Mouse (Mus musculus) adrenal gland, postnatal 4 days (tissue): Measurements from ENCODE around the gene Dlgap1. TPM values are rescaled to one million over a fixed set of nuclear protein-coding genes. Genes with fewer than 3 reads are reported as not detected.

Experiments
- DNase-seq, 2 experiments: peaks; one replicate each; pipeline ENCODE4 v3.0.0; 2021 to 2022; ENCODE audit warnings: low spot score in 2 of 2, mixed read lengths in 2 of 2
- total RNA-seq, 2 experiments: library from RNA; stranded (reverse); gene quantifications; 2 replicates each; pipeline ENCODE4 v1.2.3; 2021

The Dlgap1 gene
- total RNA-seq, 2 experiments from 2014 or later: 41.0 to 41.5 TPM

DNA sequence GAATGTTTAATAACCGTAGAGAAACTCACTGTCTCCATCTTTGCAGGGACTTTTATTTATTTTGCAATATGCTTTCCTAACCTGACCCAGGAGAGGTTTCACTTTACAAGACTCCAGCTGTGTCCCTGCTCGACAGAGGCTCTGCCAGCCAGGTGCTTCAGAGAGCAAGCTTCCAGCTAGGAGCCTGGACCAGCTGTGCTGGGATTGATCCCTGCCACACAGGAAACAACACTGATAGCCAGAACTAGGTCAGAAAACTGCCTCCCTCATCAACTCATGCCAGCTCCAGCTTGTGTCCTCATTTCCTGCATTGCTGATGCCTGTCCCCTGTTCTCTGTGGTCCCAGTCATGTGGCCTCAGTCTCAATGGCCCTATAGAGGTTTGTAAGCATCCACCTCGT lies 365.3 kb downstream of the Dlgap1 start:
- DNase-seq: no peak

DNA sequence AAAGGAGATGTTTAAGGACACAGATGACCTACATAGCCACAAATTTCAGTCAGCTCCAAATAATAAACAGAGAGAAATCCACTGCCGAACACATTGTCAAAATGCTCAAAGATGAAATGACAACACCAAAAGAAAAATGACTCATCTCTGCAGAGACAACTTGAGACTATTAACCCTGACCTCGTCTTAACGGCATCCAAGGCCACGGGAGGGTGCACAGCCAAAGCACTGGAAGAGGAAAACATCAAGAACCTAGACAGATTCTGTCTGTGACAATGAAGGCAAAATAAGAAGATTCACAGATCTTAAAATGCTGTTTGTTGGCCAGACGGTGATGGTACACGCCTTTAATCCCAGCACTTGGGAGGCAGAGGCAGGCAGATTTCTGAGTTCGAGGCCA lies 370.9 kb downstream of the Dlgap1 start:
- DNase-seq: no peak

DNA sequence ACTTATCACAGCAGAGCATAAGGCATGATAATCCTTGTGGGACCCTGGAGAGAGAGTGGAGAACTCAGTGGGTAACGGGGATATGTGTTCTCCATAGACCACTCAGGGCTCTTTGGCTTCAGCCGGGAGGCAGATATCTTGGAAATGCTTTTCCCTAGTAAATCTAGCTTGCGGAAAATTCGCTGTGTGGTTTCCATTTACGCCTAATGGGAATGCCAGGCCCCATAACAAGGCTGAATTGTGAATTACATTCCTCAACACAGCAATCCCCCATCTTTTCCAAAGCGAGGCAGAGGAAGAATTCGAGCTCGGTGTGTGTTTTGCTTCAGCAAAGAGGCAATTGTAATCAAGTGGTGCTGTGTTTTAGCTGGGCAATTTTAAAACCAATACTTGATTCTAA lies 372.4 kb downstream of the Dlgap1 start:
- no peak for DNase-seq

DNA sequence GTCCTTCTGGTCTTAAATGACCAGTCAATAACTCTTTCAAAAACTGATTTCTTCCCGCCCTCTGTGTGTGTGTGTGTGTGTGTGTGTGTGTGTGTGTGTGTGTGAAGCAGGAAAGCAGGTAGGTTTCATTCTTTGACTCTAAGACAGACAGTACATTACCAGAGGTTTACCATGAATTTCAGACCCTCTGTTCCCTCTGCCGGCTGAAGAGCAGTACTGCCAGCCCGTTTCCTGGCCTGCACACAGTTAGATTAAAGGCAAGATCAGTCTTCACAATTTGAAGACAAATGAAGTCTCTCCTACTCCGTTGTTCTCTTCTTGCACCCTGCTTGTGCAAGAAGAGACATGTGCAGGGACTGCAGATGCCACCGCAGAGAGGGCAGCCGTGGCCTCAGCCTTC lies 373.0 kb downstream of the Dlgap1 start:
- DNase-seq: no peak

DNA sequence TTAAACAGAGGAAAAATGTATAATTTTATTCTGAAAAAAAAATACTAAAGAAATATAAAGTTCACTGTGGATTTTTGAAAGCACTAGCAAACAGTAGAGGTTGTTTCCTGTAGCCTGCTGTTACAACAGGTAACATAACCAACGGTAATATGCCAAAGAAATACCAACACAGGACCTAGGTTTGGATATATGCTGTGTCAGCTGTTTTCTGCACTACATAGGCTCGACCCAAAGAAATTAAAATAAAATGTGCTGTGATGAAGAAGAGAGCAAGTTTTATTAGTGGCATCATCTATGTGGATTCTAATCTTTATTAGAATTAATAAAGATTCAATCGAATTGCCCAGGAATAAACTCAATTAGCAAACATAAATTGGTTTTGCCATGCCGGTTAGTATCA lies 378.5 kb downstream of the Dlgap1 start:
- no peak for DNase-seq

DNA sequence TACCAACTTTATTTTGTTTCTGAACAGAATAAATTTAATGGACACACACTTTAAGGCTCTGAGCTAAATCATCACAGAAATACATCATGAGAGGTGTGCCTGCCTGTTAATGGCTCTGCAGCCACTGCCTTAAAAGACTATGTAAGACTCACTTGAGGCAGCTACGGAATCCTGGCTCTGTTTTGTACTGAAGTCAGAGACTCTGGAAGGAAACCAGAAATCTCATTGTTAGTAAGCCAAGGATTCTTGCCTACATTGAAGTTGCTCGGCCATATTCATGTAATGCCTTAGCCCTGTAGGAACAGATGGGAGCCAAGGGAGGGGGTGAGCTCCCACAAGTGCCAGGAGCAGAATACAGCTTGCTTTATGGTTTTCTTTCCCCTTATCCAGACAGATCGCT lies 394.7 kb downstream of the Dlgap1 start:
- no peak for DNase-seq

DNA sequence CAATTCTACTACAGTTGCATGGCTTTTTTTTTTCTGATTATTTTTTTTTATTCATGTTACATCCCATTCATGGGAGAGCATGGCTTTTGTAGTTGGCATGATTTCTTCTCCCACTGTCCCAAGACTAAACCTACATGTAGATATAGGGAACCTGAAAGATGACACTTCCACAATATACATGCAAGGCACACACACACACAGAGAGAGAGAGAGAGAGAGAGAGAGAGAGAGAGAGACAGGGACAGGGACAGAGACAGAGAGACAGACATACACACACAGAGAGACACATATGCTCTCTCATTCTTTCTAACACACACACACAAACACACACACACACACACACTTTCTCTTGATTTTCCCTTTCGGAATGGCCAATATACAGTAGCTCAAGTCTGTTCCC lies 395.1 kb downstream of the Dlgap1 start:
- DNase-seq: no peak

DNA sequence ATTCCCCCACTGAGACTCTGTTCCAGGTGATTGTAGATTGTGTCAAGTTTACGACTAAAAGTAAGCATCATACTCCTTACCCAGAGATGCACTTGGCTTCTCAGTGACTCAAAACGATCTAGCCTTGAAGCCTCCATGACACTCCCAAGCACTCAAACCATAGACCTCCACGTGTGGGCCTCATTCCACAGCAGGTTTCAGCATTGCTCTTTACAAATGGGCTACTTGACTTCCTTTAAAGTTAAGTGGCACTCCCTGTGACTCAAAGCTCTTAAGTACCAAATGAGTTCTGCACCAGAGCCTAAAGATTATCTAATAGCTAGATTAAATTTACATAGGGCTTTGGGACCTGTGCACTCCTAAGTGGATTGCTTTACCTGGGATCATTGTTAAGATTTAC lies 400.3 kb downstream of the Dlgap1 start:
- DNase-seq: no peak

DNA sequence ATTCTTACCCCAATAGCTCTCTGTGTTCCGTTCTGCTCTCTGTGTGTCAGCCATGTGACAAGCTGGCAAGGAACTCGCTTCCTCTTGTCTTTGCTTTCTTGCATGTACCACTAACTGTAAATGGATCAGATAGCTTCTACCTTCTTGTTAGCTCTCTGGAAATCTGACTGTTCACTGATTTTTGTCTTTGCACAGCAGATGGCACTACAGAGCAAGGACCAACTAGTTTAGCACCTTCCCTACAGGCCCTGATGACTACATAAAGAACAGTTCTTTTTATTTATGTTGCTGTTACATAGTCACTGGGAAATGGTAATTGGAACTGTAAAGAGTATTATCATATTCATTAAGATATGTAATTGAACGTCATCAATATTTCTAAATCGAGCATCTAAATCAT lies 408.1 kb downstream of the Dlgap1 start:
- DNase-seq: no peak

DNA sequence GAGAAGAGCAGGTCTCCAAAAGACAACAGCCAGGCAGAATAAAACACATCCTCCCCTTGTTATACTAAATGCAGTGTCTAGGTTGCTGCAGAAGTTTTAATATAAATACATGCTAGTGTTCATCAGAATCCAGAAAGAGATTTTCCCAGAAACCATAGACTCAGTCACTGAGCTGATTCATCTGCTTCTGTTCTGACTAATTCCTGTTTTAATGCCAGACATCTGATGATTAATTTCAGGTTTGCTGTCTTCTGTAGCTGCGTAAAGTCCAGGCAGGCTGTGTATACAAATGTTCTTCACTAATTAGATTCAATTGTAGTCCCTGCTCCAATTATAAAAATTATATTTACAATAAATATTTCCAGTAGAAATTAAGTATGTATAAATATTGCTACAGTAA lies 419.6 kb downstream of the Dlgap1 start:
- no peak for DNase-seq

DNA sequence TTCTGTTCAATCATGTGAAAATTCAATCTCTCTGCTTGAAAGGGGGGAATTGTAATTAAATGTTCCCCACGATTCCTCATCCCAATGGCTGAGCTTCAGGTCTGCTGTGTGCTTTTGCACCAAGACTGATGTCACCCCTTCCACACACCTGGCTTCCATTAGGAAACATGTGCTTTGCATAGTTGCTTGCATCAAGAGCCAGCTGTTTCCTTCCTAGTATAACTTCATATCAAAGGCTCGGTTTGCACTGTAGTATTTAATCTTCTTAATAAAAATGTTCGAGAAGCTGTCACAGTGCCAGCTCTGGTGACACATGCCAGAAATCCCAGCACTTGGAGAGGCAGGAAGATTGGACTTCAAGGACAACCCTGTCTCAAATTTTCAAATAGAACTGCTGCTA lies 428.3 kb downstream of the Dlgap1 start:
- DNase-seq: no peak

DNA sequence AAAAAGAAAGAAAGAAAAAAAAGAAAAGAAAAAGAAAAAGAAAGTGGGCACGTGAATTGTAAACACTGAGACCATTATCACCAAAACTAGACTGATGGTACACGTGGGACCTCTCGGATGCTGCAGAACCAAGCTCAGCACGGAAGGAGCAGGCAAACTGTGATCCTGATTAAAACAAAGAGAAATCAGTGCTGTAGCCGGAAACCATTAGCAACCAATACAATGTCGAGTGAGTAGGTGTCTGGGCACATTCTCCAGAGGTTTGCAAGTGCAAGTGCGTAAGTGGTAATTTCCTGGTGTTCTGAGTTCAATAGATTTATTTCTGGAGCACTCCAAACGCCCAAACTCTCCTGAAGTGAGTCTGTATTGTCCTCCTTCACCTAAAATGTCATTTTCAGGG lies 428.8 kb downstream of the Dlgap1 start:
- no peak for DNase-seq

DNA sequence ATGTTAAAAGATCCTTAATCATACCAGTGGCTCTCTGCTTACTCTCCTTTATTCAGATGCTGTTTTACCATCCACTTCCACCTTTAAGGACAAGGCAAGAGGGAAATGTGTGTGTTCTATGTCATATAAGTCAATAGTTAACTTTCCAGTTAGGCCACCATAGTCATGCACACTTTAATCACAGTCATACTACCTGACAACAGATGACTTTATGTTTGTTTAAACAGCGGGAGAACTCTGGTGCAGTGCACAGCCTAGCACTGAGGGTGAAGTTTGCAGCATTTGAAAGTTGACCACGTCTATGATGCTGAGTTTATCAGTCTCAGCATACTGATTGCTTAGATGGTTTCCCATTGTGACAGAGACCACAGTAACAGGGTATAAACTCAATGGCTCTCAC lies 433.0 kb downstream of the Dlgap1 start:
- DNase-seq: no peak

DNA sequence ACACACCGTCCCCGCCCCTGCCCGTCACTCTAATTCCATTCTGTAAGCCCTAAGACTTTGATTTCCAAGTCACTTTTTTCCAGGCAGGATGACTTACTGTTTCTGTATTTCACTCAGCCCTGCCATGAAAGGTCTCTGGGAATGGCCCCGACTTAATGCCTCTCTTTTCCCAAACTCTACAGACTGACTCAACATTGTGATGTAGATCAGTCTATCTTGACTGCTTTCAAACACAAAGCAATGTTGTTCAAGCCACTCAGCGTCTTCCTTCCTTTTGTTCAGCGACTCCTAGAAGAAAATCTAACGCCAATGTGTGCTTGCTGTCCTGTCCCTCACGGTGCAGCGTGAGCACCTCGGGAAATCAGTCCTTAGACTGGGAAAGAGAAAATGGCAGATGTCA lies 434.9 kb downstream of the Dlgap1 start:
- DNase-seq: no peak

DNA sequence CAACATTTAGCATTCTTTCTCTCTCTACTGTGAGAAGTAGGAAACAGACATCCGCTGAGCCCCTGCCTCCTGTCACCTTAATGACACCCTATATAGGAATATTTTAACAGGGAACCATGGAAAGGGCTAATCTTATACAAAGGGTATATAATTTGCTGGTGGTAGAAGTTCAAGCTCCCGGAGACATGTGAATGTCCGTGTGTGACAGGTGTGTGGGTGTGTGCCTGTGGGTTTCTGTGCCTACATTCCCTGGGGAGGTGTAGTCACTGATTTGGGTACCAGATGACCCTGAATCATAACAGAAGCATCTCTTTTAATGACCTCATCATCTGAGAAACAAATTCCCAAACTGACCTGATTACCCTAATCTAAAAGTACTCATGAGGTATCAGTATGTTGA lies 445.3 kb downstream of the Dlgap1 start:
- DNase-seq: no peak

DNA sequence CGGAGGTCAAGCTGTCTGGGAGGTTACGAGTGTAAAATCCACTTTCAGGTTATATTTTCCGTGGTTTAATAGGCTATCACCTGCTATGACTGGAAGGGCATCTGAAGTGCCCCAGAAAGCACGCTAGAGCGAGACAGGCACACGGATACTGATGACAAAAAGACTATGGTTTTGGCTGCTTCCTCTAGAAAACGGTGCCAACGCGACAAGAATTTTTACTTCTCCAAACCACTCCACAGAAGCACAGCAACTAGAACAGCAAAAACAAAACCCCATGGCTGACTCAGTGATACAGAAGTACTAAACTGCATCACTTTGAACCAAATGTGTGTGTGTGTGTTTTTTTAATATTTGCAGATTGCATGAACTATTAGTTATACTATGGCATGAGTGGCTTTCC lies 459.0 kb downstream of the Dlgap1 start:
- DNase-seq: no peak

DNA sequence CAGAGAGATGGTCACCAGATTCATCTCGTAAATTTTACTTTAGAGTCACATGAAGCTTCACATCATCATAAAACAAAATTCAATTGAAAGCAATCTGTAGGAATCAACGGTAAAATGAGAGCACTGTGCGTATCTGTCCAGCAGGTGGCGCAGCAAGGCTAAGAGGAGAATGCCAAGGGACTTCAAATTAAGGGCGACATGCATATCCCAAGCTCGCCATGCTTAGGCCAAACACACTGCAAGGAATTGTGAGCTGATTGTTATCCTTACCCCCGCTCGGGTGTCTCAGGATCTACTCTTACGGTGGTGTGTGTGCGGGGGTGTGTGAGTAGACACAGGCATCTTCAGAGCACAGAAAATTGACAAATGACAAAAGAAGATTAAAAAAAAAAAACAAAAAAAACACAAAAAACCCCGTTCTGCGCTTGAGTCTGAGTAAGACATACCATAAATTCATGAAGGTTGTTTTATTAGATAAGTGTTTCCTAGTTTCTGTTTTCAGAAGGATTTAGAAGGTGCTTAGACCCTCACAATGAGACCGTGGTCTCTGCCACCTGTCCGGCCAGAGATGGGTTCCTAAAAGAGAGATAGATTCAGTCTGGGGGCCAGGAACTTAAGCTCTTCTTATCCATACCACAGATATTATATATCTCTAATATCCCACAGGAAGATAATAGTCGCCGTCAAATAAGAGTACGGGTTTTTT lies 461.0 kb downstream of the Dlgap1 start:
- DNase-seq: peak; percentile 43 to 45

DNA sequence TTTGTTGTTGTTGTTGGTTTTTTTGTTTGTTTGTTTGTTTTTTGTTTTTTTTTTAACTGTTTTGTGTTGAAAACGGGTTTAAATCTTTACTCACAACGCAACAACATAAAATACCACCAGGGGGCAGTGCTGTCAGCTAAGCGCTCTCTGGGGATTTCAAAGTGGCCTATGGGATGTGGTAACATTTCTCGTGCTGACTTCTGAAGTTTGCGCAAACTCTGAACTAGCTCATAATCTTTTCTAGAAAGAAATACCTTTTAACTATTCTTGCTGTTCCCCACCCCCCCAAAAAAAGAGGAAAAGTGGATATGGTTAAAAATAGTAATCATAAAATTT lies 461.5 kb downstream of the Dlgap1 start:
- DNase-seq: peak in 1 of 2 experiments; percentile 22

DNA sequence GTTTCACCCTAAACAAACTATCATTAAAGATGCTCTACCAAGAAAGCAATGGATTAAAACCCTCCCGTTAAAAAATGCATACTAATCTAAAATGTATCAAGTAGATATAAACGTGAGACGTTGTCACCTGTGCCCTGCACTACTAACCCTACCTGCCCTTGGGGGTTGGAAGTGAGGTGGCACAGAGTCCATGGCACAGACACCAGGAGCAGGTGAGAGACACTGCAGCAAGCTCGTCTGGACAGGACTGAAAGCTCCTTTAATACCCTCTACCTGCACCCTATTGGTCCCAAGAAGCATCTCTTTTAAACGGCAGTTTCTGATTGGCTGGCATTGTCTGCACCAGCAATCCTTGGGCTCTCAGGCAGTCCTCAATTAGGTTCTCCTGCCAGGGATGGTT lies 464.0 kb downstream of the Dlgap1 start:
- DNase-seq: no peak

DNA sequence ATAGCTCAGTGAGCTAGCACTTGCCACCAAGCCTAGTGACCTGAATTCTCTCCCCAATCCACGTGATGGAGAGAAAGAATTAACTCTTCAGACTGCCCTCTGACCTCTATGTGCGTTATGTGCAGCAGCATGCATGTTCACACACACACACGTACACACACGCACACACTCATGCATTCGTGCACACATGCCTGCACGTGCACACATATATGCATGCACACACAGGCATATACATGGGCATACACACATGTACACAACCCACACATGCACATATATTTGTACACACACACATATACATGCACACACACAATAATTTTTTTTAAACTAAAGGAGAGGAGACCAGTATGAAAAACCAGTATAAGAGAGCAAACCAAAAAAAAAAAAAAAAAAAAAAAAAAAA lies 465.7 kb downstream of the Dlgap1 start:
- DNase-seq: no peak

DNA sequence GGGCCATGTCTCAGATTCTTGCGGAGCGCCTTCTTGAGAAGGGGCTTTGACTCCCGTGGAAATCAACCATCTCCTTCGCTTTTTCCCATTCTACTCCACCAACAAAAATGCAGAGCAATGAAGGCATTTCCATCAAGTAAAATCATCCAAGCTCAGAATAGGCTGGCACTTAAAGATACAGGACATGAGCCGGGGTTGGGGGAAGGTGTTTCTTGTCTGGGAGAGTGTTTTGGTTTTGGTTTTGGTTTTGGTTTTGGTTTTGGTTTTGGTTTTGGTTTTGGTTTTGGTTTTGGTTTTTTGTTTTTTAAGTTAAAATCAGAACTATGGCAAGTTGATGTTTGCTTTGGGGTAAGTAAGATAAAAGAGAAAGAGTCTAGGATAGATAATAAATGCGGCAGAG lies 466.7 kb downstream of the Dlgap1 start:
- DNase-seq: no peak

DNA sequence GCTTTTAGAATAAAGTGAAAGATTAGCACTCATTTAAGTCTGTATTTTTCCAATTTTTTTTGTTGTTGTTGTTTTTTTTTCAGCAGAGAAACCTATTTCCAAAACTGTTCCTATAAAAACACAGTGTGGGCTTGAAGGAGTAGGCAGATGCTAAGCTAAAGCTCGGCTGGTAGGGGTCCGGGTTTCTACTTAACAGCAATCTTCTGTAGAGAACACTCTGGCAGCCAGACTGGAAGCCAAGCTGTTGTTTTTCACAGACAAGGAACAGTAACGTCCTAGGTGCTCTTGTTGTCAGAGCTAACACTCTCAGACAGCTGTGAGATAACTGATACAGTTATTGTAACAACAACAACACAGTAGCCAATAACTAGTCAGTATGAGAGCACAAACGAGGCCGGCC lies 468.4 kb downstream of the Dlgap1 start:
- no peak for DNase-seq

DNA sequence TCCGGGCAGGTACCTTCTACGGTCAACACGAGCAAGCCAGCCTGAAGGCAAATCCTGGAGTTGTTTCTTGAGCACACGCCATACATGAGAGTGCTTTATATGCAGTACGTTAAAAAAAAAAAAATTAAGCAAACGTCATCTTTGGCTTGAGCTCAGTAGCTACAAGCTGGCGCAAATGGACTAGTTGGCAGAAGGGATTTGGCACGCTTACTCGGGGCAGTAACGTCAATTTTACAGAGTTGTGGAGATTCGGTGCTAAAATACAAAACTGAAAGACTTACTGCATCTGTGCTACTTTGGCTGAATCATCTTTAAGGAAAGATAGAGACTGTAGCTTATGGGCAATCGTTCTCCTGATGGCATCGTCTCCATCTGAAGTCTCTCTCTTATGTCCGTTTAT lies 474.1 kb downstream of the Dlgap1 start:
- DNase-seq: no peak

DNA sequence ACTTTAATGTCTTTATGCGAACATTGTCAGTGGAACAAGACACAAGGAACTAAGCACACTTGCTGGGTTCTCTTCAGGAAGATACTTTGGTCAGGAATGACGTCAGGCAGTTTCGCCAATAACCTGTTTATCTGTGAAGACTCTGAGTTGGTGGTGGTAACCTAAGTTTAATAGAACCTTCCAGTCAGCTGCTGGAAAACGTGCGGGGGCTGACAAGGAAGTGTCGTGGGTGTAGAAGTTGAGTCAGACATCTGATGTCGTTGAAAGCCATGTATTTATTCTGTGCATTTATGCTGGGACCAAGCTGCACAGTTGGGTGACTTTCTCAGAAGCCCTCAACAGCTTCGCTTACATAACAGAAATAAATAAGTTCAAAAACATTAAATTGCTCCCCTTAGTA lies 477.6 kb downstream of the Dlgap1 start:
- no peak for DNase-seq
